Mouse (Mus musculus): Measurements from ENCODE around the gene Zbtb16. TPM values are rescaled to one million over a fixed set of nuclear protein-coding genes. Genes with fewer than 3 reads are reported as not detected.

Zbtb16 gene
- polyA plus RNA-seq, 1 experiment from 2014 or later, result 6.3 TPM

DNA sequence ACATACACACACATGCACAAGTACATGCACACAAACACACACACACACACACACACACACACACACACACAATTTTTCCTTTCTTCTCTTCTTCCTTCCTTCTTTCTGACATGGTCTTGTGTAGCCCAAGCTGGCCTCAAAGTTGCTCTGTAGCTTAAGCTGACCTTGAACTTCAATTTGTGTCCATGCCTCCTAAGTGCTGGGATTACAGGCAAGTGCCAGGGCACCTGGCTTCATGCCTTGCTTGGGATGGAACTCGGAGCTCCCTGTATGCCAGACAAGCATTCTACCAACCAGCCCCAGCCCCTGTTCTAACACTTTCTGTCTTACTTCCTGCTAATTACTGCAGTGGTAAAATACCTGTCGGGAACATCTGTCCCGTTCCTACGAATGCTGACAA, 222.8 kb downstream of the Zbtb16 start:
- 91% methylated on average over 4 of the region's 4 CpGs for WGBS
- Histone ChIP-seq H3K9me3 (no peaks in the 10 kb centered on the region), H3K36me3 (no peaks in the 10 kb centered on the region), H3K27me3 (no peaks in the 10 kb centered on the region), H3K9ac (no peak overlapping the region), H3K4me2 (no peak overlapping the region), H3K4me3 (no peak overlapping the region), H3K4me1 (replicated peaks) (no peaks in the 10 kb centered on the region), H3K27ac (no peak overlapping the region)
- no peak for ATAC-seq (ENCODE audit: low FRiP score)

DNA sequence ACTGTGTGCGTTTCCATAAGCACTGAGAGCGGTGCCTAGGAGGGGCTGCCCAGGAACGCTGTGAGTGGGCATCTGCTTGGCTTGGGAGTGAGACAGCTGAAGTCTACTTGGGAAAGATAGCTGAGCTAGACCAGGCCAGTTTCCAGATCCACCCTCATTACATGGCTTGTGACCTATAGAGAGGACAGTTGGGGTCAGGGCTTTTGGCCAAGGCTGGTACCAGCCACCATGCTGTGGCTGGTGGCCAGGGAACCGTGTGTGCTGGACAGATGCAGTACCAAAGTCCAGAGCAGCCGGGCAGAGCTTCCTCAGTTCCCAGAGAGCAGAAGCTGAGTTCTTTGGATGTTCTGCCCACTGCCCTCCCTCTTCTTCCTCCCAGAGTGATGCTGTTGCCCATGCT, 223.5 kb downstream of the Zbtb16 start:
- H3K9me3 ChIP-seq, result no peaks in the 10 kb centered on the region
- H3K27ac ChIP-seq, result no peak overlapping the region
- H3K9ac ChIP-seq, result no peak overlapping the region
- H3K27me3 ChIP-seq, result no peaks in the 10 kb centered on the region
- WGBS, result 87% methylated on average over 5 of the region's 5 CpGs
- no peak overlapping the region for H3K4me3 ChIP-seq
- H3K36me3 ChIP-seq, result no peaks in the 10 kb centered on the region
- no peaks in the 10 kb centered on the region for H3K4me1 ChIP-seq (replicated peaks)
- no peak for ATAC-seq (ENCODE audit: low FRiP score)
- no peak overlapping the region for H3K4me2 ChIP-seq

DNA sequence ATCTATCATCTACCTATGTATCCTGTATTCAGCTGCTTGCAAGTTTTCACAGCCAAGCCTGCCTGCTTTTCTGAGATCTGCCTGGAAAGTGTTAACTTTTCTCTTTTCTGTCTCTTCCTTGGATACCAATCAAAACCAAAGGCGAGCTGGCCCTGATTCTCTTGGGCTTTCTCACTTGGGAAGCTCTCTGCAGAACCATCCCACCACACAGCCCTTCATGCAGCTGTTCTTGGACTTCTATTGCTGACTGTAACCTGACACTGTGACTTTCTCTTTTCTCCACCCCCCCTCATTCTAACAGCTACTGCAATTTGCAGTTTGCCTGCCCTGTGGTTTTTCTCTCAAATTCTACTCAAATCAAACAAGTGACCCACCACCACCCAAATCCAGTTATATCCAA, 225.0 kb downstream of the Zbtb16 start:
- H3K4me1 ChIP-seq (replicated peaks), result no peaks in the 10 kb centered on the region
- no peak overlapping the region for H3K4me3 ChIP-seq
- no peaks in the 10 kb centered on the region for H3K36me3 ChIP-seq
- no peak overlapping the region for H3K4me2 ChIP-seq
- 55% methylated on average over 1 of the region's 1 CpGs for WGBS
- no peaks in the 10 kb centered on the region for H3K9me3 ChIP-seq
- no peak for ATAC-seq (ENCODE audit: low FRiP score)
- H3K9ac ChIP-seq, result no peak overlapping the region
- H3K27me3 ChIP-seq, result no peaks in the 10 kb centered on the region
- no peak overlapping the region for H3K27ac ChIP-seq

DNA sequence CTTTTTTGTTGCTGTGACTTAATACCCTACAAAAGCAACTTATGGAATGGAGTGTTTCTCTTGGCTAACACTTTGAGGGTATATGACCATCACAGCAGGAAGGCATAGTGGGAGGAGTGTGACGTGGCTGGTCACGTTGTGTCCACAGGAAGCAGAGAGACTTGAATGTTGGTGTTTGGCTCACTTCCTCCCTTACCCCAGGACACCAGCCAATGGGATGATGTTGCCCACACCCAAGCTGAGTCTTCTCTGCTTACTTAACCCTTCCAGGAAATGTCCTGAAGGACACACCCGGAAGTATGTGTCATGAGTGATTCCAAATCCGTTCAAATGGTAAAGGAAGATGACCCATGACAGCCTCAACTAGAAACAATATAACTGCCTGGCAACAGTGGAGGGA, 226.3 kb downstream of the Zbtb16 start:
- Histone ChIP-seq H3K4me2 (no peak overlapping the region), H3K9ac (no peak overlapping the region), H3K4me1 (replicated peaks) (no peaks in the 10 kb centered on the region), H3K4me3 (no peak overlapping the region), H3K27ac (no peak overlapping the region), H3K36me3 (no peaks in the 10 kb centered on the region), H3K27me3 (no peaks in the 10 kb centered on the region), H3K9me3 (no peaks in the 10 kb centered on the region)
- WGBS, result 70% methylated on average over 4 of the region's 4 CpGs
- ATAC-seq (ENCODE audit: low FRiP score), result no peak

DNA sequence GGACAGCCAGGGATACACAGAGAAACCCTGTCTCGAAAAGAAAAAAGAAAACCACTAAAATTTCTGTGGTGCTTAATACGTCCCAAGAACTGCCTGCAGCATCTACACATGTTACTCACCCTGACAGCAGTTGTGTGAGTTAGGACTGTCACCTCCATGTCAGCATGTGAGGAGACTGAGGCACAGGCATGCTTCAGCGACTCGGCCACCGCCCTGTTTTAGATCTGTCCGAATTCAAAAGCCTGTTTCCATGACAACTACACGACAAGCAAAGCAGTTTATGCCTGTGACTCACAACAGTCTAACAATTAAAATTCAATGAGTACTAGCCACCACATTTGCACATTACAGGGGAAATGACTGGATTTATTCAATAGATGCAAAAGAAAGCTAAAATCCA, 228.6 kb downstream of the Zbtb16 start:
- Histone ChIP-seq H3K36me3 (no peaks in the 10 kb centered on the region), H3K4me2 (no peak overlapping the region), H3K4me3 (no peak overlapping the region), H3K4me1 (replicated peaks) (no peaks in the 10 kb centered on the region), H3K9me3 (no peaks in the 10 kb centered on the region), H3K9ac (no peak overlapping the region), H3K27me3 (no peaks in the 10 kb centered on the region), H3K27ac (no peak overlapping the region)
- WGBS, result 32% methylated on average over 7 of the region's 7 CpGs
- ATAC-seq (ENCODE audit: low FRiP score), result no peak

DNA sequence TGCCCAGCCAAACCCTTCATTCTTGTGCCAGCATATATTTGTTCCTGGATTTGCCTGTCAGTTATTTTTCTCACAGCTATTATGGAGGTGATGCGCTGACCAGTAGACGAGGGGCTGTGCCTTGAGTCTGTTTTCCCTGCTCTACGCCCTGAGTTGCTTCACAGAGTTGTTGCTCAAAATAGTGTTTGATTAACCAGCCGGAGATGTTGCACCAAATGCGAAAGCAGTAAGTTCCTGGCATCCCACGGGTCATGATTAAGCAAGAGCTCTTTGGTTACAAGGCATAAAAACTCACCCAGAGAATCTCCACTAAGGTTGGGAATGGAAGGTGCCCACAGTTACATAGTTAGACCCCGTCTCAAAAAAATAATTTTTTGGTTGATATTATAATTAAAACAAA, 229.9 kb downstream of the Zbtb16 start:
- H3K4me1 ChIP-seq (replicated peaks), result no peaks in the 10 kb centered on the region
- no peak overlapping the region for H3K4me3 ChIP-seq
- no peak overlapping the region for H3K27ac ChIP-seq
- H3K27me3 ChIP-seq, result no peaks in the 10 kb centered on the region
- H3K36me3 ChIP-seq, result no peaks in the 10 kb centered on the region
- H3K9me3 ChIP-seq, result no peaks in the 10 kb centered on the region
- 93% methylated on average over 7 of the region's 7 CpGs for WGBS
- H3K4me2 ChIP-seq, result no peak overlapping the region
- no peak overlapping the region for H3K9ac ChIP-seq
- ATAC-seq (ENCODE audit: low FRiP score), result no peak

DNA sequence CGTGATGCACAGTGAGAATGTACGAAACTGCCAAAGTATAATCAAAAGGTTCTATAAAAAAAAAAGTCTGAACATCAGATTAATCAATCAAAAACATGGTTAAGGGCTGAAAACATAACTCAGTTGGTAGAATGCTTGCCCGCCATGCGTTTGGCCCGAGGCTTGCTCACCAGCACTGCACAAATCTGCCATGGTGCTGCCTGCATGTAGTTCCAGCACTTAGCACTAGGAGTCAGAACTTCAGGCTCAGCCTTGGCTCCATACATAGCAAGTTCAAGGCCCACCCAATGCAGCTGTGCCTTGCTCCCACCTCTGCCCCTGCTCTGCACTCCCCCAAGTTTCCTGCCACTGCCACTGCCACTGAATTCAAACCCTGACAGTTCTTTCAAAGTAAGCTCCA, 230.3 kb downstream of the Zbtb16 start:
- Histone ChIP-seq H3K9ac (no peak overlapping the region), H3K36me3 (no peaks in the 10 kb centered on the region), H3K4me1 (replicated peaks) (no peaks in the 10 kb centered on the region), H3K4me3 (no peak overlapping the region), H3K9me3 (no peaks in the 10 kb centered on the region), H3K27ac (no peak overlapping the region), H3K27me3 (no peaks in the 10 kb centered on the region), H3K4me2 (no peak overlapping the region)
- no peak for ATAC-seq (ENCODE audit: low FRiP score)
- 87% methylated on average over 5 of the region's 5 CpGs for whole genome bisulfite sequencing

DNA sequence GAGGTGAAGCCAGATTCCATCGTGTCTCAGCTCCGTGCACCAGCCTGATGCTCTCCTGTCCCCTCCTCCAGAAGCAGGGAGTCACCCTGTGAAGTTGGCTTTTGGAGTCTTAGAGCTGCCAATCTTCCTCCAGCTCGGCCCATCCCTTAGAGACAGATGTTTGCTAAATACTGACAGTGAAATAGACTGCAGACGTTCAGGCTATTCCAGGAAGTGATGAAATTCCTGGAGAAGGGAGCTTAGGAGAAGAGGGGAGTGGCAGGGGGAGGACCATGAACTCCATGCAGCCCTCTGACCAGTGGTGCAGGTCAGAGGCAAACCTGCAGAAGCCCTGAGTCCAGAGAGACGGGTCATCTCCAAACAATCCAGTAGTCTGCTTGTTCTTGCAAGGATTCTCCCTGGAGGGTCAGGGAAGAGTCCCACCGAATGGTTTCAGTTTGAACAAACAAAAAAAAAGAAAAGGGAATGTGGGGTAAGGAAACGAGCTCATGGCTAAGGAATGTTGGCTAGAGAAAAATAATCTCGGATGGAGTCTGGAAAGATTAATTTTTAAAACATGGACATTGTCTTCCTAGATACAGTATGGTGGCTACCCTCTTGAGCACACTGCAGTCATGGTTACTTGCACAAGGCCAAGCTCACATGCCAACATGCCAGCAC, 231.0 kb downstream of the Zbtb16 start, which contains the start of gene Nnmt:
TSS of gene Nnmt (minus strand) at position 215 of the 660 bp plus-strand sequence.
- no peak within 1 kb of the TSS for H3K4me3 ChIP-seq
- WGBS, result 68% methylated on average over 8 of the region's 8 CpGs
- ATAC-seq (ENCODE audit: low FRiP score), result no peak
- no peaks in the 10 kb centered on the region for H3K9me3 ChIP-seq
- H3K4me1 ChIP-seq (replicated peaks), result no peaks in the 10 kb centered on the region
- H3K9ac ChIP-seq, result no peak within 1 kb of the TSS
- H3K36me3 ChIP-seq, result no peaks in the 10 kb centered on the region
- no peak within 1 kb of the TSS for H3K27ac ChIP-seq
- H3K27me3 ChIP-seq, result no peaks in the 10 kb centered on the region
- no peak within 1 kb of the TSS for H3K4me2 ChIP-seq

Other genes with a start within 250 kb of the Zbtb16 start
- gene Nnmt, start 231.1 kb downstream of the Zbtb16 start, polyA plus RNA-seq (2015; fragmentation: Nextera tagmentation; extraction: Ambion mirVana), result 0.38 and 0.81 TPM in 2 replicates
- gene Htr3a, start 74.9 kb upstream of the Zbtb16 start, polyA plus RNA-seq (2015; fragmentation: Nextera tagmentation; extraction: Ambion mirVana), result 2.6 and 2.9 TPM in 2 replicates
- 0.28 and 0.45 TPM in 2 replicates for gene Htr3b, start 128.8 kb upstream of the Zbtb16 start, polyA plus RNA-seq (2015; fragmentation: Nextera tagmentation; extraction: Ambion mirVana)
- 31.5 and 33.0 TPM in 2 replicates for gene Usp28, start 149.2 kb upstream of the Zbtb16 start, polyA plus RNA-seq (2015; fragmentation: Nextera tagmentation; extraction: Ambion mirVana)
- 24.6 and 25.3 TPM in 2 replicates for gene Zw10, start 219.4 kb upstream of the Zbtb16 start, polyA plus RNA-seq (2015; fragmentation: Nextera tagmentation; extraction: Ambion mirVana)
- gene Tmprss5, start 245.0 kb upstream of the Zbtb16 start, polyA plus RNA-seq (2015; fragmentation: Nextera tagmentation; extraction: Ambion mirVana), result 2.0 and 2.4 TPM in 2 replicates

Measured in hindbrain, embryonic 13.5 days (tissue).